Mouse (Mus musculus) kidney, adult 2 months (tissue): ENCODE measurements around the gene Akr1a1. TPM values are rescaled to one million over a fixed set of nuclear protein-coding genes. Genes with fewer than 3 reads are reported as not detected.
"Not testable (repeated sequence)": the region's sequence is repeated elsewhere in the genome, so short reads cannot be mapped to it uniquely, and the experiment has no call there.

Experiments
- DNase-seq: peaks from one replicate; pipeline ENCODE4 v3.0.0; 2021
- H3K27ac ChIP-seq: fragments of 200-500 bp; 2 replicates; pipeline ENCODE4 v1.5.1; 2012; ENCODE audit warnings: low read depth, low read length, control low read depth, inconsistent platforms; ENCODE audit not compliant: insufficient read depth
- H3K27me3 ChIP-seq: fragments of 200-500 bp; replicated peaks from 2 replicates; pipeline ENCODE4 v1.6.1; 2012; ENCODE audit warnings: mild to moderate bottlenecking, moderate library complexity, low read length, inconsistent platforms; ENCODE audit not compliant: control insufficient read depth, insufficient read depth
- H3K36me3 ChIP-seq: fragments of 200-500 bp; 2 replicates; pipeline ENCODE4 v1.6.1; 2012; ENCODE audit warnings: mild to moderate bottlenecking, moderate library complexity, low read length, inconsistent platforms; ENCODE audit not compliant: control insufficient read depth, insufficient read depth
- H3K4me1 ChIP-seq: fragments of 200-500 bp; 2 replicates; pipeline ENCODE4 v1.6.1; 2011; ENCODE audit warnings: low read length; ENCODE audit not compliant: control insufficient read depth, insufficient read depth
- H3K4me3 ChIP-seq: fragments of 200-500 bp; 2 replicates; pipeline ENCODE4 v1.5.1; 2011; ENCODE audit warnings: mild to moderate bottlenecking, low read depth, low read length, control low read depth; ENCODE audit not compliant: insufficient read depth
- CTCF ChIP-seq: fragments of 200-500 bp; conservative IDR thresholded peaks from 2 replicates; pipeline ENCODE4 v1.5.1; 2011; ENCODE audit warnings: low read depth, mild to moderate bottlenecking, control low read depth, low read length, moderate library complexity, mixed read lengths; ENCODE audit not compliant: insufficient read depth, insufficient read length
- POLR2A ChIP-seq: fragments of 200-500 bp; IDR thresholded peaks from one replicate; pipeline ENCODE4 v1.6.1; 2011; ENCODE audit warnings: low read depth, low read length, control low read depth
- WGBS: fragments of 180-500 bp; shearing (Covaris S2); methylation state at CpG from one replicate; pipeline ENCODE4 v1.1.7; 2018; 5-methylcytosine and 5-hydroxymethylcytosine counted together
- polyA plus RNA-seq: library from polyadenylated mRNA; depleted of rRNA; stranded (reverse); fragments of >200 nt; gene quantifications from 2 replicates; pipeline ENCODE4 v1.2.3, GENCODE M21; 2012

The Akr1a1 gene
- polyA plus RNA-seq, 1 experiment = 3,067 TPM

- WGBS = 40% methylated on average over 2 of the region's 2 CpGs
- TF ChIP-seq CTCF = no peak
- no peak for TF ChIP-seq POLR2A
- no peak overlapping the region for H3K4me3 ChIP-seq
- H3K27ac ChIP-seq = no peak overlapping the region
- H3K36me3 ChIP-seq = no peaks in the 10 kb centered on the region
- peaks cover 4% of the 10 kb centered on the region for H3K4me1 ChIP-seq
- H3K27me3 ChIP-seq = no peaks in the 10 kb centered on the region
- peak; percentile 54 for DNase-seq
Measured at GRCm38 (mm10) chr4:116672785-116673184, 21.3 kb upstream of the Akr1a1 start.

- Histone ChIP-seq H3K4me1 (peaks cover 4% of the 10 kb centered on the region), H3K36me3 (no peaks in the 10 kb centered on the region), H3K27ac (no peak overlapping the region), H3K27me3 (no peaks in the 10 kb centered on the region), H3K4me3 (no peak overlapping the region)
- whole genome bisulfite sequencing = 54% methylated on average over 2 of the region's 2 CpGs
- peak; percentile 50 for TF ChIP-seq CTCF
- TF ChIP-seq POLR2A = no peak
- peak; percentile 51 for DNase-seq
Measured at GRCm38 (mm10) chr4:116669291-116669690, 17.8 kb upstream of the Akr1a1 start.

- WGBS = 23% methylated on average over 3 of the region's 3 CpGs
- no peaks in the 10 kb centered on the region for H3K36me3 ChIP-seq
- peak; percentile 56 for DNase-seq
- TF ChIP-seq POLR2A (no peak), CTCF (no peak)
- H3K27me3 ChIP-seq = no peaks in the 10 kb centered on the region
- H3K27ac ChIP-seq = peak overlapping the region; percentile 46
- no peak overlapping the region for H3K4me3 ChIP-seq
- peaks cover 4% of the 10 kb centered on the region for H3K4me1 ChIP-seq
Measured at GRCm38 (mm10) chr4:116668145-116668544, 16.7 kb upstream of the Akr1a1 start.

- 64% methylated on average over 4 of the region's 4 CpGs for WGBS
- no peaks in the 10 kb centered on the region for H3K36me3 ChIP-seq
- TF ChIP-seq CTCF (no peak), POLR2A (no peak)
Measured at GRCm38 (mm10) chr4:116666625-116667024, 15.1 kb upstream of the Akr1a1 start.

GRCm38 (mm10) chr4:116661998-116662397, 10.5 kb upstream of the Akr1a1 start:
- Histone ChIP-seq H3K4me1 (peaks cover 12% of the 10 kb centered on the region), H3K27ac (no peak overlapping the region), H3K36me3 (no peaks in the 10 kb centered on the region), H3K4me3 (no peak overlapping the region), H3K27me3 (no peaks in the 10 kb centered on the region)
- DNase-seq = no peak
- 97% methylated on average over 1 of the region's 1 CpGs for WGBS
- TF ChIP-seq CTCF (no peak), POLR2A (no peak)

More at GRCm38 (mm10) chr4:116666625-116667024, 15.1 kb upstream of the Akr1a1 start:
- H3K4me3 ChIP-seq = no peak overlapping the region
- DNase-seq = no peak
- no peaks in the 10 kb centered on the region for H3K27me3 ChIP-seq
- H3K4me1 ChIP-seq = peaks cover 4% of the 10 kb centered on the region
- no peak overlapping the region for H3K27ac ChIP-seq

GRCm38 (mm10) chr4:116660829-116661228, 9.3 kb upstream of the Akr1a1 start:
- Histone ChIP-seq H3K4me3 (no peak overlapping the region), H3K4me1 (peaks cover 17% of the 10 kb centered on the region), H3K36me3 (no peaks in the 10 kb centered on the region), H3K27ac (peak overlapping the region; percentile 49; the same call in 1 of the 2 replicates), H3K27me3 (no peaks in the 10 kb centered on the region)
- WGBS = 55% methylated on average over 6 of the region's 6 CpGs
- no peak for TF ChIP-seq POLR2A
- peak; percentile 83 for DNase-seq

- peaks cover 24% of the 10 kb centered on the region for H3K4me1 ChIP-seq
- not testable (repeated sequence) for H3K4me3 ChIP-seq, DNase-seq, H3K27me3 ChIP-seq, H3K36me3 ChIP-seq, H3K27ac ChIP-seq
- 58% methylated on average over 6 of the region's 6 CpGs for WGBS
Measured at GRCm38 (mm10) chr4:116659916-116660315, 8.4 kb upstream of the Akr1a1 start.

GRCm38 (mm10) chr4:116659474-116659873, 8.0 kb upstream of the Akr1a1 start:
- Histone ChIP-seq H3K4me3 (peak overlapping the region; percentile 26; the same call in 1 of the 2 replicates), H3K4me1 (peaks cover 28% of the 10 kb centered on the region), H3K27me3 (no peaks in the 10 kb centered on the region), H3K36me3 (no peaks in the 10 kb centered on the region), H3K27ac (peak overlapping the region; percentile 99)
- DNase-seq = peak; percentile 96
- TF ChIP-seq CTCF = no peak
- no peak for TF ChIP-seq POLR2A
- 11% methylated on average over 2 of the region's 2 CpGs for WGBS
